Mouse (Mus musculus) forebrain, embryonic 10.5 days (tissue): ENCODE measurements at regions not wholly inside any gene's neighbourhood (a gene's known extent, or its start where the extent isn't known, plus 50 kb on each side); places are given as distances from the start of the nearest gene placed in this dataset.

Source experiments
- DNase-seq: peaks from one replicate; pipeline ENCODE4 v3.0.0-alpha.2; 2017; ENCODE audit warnings: low spot score; ENCODE audit errors: extremely low spot score
- H3K27ac ChIP-seq: fragments of 300-500 bp; sonication (generic); 2 replicates; pipeline ENCODE4 v1.5.1; 2016; ENCODE audit warnings: mild to moderate bottlenecking
- H3K27me3 ChIP-seq: fragments of 300-500 bp; sonication (generic); 2 replicates; pipeline ENCODE4 v1.6.1; 2016; ENCODE audit warnings: mild to moderate bottlenecking; ENCODE audit not compliant: poor library complexity, severe bottlenecking
- H3K36me3 ChIP-seq: fragments of 300-500 bp; sonication (generic); replicated peaks from 2 replicates; pipeline ENCODE4 v1.6.1; 2016; ENCODE audit warnings: mild to moderate bottlenecking, moderate library complexity
- H3K4me1 ChIP-seq: fragments of 300-500 bp; sonication (generic); 2 replicates; pipeline ENCODE4 v1.6.1; 2016
- H3K4me3 ChIP-seq: fragments of 300-500 bp; sonication (generic); 2 replicates; pipeline ENCODE4 v1.5.1; 2016; ENCODE audit warnings: mild to moderate bottlenecking, moderate library complexity
- H3K9me3 ChIP-seq: fragments of 300-500 bp; sonication (generic); 2 replicates; pipeline ENCODE4 v1.6.1; 2016; ENCODE audit warnings: mild to moderate bottlenecking, moderate library complexity
- WGBS: fragments of 180-500 bp; shearing (Covaris S2); methylation state at CpG from one replicate; pipeline ENCODE4 v1.1.7; 2016; 5-methylcytosine and 5-hydroxymethylcytosine counted together

DNA sequence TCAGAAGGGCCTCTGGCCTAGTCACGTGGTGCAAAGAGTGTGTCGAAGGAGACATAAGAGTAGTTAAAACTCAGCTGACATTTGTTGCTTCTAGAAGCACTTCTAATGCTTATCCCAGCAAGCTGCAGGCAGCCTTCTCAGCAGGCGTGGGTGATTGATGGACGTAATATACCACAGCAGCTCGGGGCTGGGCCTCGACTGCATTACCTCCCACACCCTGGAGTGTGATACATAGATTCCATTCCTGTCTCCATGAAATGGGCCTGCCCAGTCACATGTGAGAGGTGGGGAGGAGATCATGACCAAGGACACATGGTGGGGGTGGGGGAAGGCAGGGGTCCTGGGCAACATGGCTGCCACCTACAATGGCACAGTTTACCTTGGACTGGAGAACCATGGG is 121.3 kb downstream of the Fam43a start:
- Histone ChIP-seq H3K9me3 (no peaks in the 10 kb centered on the region), H3K27ac (no peak overlapping the region), H3K4me3 (no peak overlapping the region), H3K4me1 (peaks cover 6% of the 10 kb centered on the region; the same call in 1 of the 2 replicates), H3K36me3 (no peaks in the 10 kb centered on the region), H3K27me3 (no peaks in the 10 kb centered on the region)
- WGBS, result 81% methylated on average over 6 of the region's 6 CpGs
- no peak for DNase-seq

DNA sequence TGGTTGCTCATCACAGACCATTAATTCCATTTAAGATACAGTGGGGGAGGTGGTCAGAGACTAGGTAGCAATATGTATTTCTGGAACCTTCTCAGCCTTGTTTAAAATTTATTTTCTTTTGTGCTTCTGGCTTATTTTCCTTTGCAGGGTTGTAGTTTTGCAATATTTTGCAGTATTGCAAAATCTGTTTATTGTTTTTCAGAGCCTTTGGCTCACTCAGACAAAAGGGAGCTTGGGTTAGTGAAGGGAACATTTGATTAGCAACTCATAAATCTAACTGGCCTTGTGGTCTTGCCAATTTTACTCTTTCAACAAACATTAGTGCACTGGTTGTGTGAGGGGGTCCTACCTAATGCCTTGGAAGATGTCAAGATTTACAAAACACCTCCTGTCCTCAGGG is 121.7 kb downstream of the Fam43a start:
- peaks cover 6% of the 10 kb centered on the region; the same call in 1 of the 2 replicates for H3K4me1 ChIP-seq
- no peaks in the 10 kb centered on the region for H3K36me3 ChIP-seq
- no peak overlapping the region for H3K4me3 ChIP-seq
- no peaks in the 10 kb centered on the region for H3K27me3 ChIP-seq
- no peak for DNase-seq
- H3K9me3 ChIP-seq, result no peaks in the 10 kb centered on the region
- H3K27ac ChIP-seq, result no peak overlapping the region

DNA sequence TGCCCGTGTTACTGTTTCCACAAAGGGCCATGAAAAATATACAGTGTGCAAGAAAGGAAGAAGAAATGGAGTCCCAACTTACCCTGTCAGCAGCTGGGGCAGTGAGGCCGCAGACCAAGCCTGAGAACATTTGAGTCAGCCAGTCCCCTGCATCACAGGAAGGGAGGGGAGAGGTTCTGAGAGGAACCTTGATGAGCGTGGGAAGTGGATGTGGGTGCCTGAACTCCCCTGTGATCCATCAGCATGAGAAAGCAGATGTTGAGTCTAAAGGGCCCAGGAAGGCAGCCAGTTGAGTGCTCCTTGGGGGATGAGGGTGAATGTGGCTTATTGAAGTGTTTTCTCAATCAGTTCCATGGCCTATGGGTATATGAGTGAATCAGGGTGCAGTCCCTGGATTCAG is 122.8 kb downstream of the Fam43a start:
- no peaks in the 10 kb centered on the region for H3K27me3 ChIP-seq
- H3K36me3 ChIP-seq, result no peaks in the 10 kb centered on the region
- H3K4me1 ChIP-seq, result peaks cover 6% of the 10 kb centered on the region; the same call in 1 of the 2 replicates
- no peak overlapping the region for H3K4me3 ChIP-seq
- WGBS, result 76% methylated on average over 3 of the region's 3 CpGs
- no peaks in the 10 kb centered on the region for H3K9me3 ChIP-seq
- DNase-seq, result no peak
- H3K27ac ChIP-seq, result no peak overlapping the region

DNA sequence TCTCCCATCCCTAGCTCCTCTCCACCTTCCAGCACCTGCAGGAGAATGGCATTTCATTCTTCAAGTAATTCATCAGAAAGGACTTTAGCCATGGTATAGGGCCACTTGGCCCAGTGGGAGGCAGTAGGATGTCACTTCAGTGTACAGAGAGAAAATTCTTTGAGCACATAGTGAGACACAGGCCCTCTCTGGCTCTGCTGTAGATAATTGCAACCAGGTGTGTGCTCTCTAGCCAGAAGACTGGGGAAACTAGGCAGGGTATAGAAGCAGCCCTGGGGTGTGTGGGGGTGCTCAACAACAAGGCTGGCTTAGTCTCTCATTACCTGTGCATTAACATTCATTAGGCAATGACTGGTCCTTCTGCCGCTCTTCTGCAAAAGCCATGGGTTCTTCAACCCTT is 125.1 kb downstream of the Fam43a start:
- no peaks in the 10 kb centered on the region for H3K9me3 ChIP-seq
- 65% methylated on average over 1 of the region's 1 CpGs for WGBS
- no peaks in the 10 kb centered on the region for H3K36me3 ChIP-seq
- no peak for DNase-seq
- no peak overlapping the region for H3K27ac ChIP-seq
- H3K4me3 ChIP-seq, result no peak overlapping the region
- H3K27me3 ChIP-seq, result no peaks in the 10 kb centered on the region
- H3K4me1 ChIP-seq, result peaks cover 6% of the 10 kb centered on the region; the same call in 1 of the 2 replicates

DNA sequence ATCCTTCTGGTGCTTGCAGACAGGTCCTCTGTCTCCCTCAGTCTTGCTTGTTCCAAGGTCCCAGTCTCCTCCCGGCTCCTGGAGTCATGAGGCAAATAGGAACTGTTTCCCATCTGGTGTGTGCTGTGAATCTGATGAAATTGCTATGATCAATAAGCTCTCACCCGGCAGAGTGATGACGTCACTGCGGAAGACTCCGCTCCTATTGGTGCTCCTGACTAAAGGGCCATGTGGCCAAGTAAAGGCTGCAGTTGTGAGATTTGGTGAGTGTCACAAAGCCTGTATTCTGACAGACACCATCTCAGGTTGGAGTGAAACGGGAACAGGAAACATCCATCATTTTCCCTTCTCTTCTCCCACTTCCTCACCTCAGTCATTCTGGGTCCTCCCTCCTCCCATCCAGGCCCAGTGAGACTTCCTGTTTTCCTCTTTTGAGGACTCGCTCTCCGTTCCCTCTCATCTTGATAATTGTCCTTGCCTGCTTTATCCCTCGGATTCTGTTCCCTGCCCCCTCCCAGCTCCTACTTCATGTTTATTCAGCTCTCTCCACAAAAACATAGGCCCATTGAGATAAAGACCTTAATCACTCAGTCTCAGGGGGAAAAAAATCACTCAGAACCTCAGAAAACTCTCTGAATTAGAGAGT is 133.4 kb downstream of the Fam43a start:
- DNase-seq, result no peak
- peak overlapping the region; percentile 54 for H3K27ac ChIP-seq
- peaks cover 38% of the 10 kb centered on the region for H3K4me1 ChIP-seq

DNA sequence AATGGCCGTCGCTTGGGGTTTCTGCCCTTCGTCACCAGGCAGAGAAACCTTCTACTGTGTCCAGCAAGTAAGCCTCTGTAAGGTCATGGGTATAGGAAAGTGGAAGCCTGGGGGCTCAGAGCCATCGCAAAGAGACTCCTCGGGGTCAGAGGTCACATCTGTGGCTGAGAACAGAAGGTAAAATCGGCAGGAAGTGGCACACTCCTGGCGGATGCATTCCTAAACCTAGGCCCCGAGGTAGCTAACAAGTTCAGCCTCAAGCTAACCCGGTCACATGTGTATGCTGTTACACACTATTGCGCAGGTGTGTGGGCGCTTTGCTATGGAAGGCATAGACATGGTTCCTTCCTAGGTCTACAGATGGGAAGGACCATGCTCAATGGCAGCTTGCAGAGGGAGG is 134.0 kb downstream of the Fam43a start:
- Histone ChIP-seq H3K27me3 (no peaks in the 10 kb centered on the region), H3K27ac (peak overlapping the region; percentile 54), H3K4me1 (peaks cover 38% of the 10 kb centered on the region), H3K9me3 (no peaks in the 10 kb centered on the region), H3K4me3 (no peak overlapping the region), H3K36me3 (no peaks in the 10 kb centered on the region)
- DNase-seq, result peak; percentile 32
- WGBS, result 60% methylated on average over 11 of the region's 11 CpGs

More for the DNA sequence above, 133.4 kb downstream of the Fam43a start:
- no peaks in the 10 kb centered on the region for H3K9me3 ChIP-seq
- WGBS, result 66% methylated on average over 9 of the region's 9 CpGs
- no peaks in the 10 kb centered on the region for H3K36me3 ChIP-seq
- no peak overlapping the region for H3K4me3 ChIP-seq
- no peaks in the 10 kb centered on the region for H3K27me3 ChIP-seq

DNA sequence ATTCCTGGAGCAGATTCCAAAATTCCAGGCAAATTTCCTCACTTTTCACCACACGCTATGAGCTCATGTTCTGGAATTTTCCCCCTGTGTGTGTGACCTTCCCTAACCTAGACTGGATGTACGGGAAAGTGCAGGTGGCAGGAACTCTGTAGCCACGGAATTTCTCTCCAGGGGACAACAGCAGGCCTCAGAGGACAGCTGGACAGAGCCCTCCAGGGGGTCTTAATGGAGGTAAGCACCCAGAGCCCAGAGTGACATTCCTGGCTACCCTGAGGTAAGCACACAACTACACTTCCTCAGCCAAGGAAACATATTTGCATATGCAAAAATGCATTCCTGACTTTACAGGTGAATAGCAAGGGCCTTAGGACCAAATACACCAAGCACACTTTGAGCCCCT is 135.8 kb downstream of the Fam43a start:
- Histone ChIP-seq H3K36me3 (no peaks in the 10 kb centered on the region), H3K4me3 (no peak overlapping the region), H3K27me3 (no peaks in the 10 kb centered on the region), H3K4me1 (peaks cover 53% of the 10 kb centered on the region), H3K9me3 (no peaks in the 10 kb centered on the region), H3K27ac (0 out of 2 replicates have a peak overlapping the region, but pooled peaks have one; percentile 8)
- 43% methylated on average over 3 of the region's 3 CpGs for WGBS
- no peak for DNase-seq

DNA sequence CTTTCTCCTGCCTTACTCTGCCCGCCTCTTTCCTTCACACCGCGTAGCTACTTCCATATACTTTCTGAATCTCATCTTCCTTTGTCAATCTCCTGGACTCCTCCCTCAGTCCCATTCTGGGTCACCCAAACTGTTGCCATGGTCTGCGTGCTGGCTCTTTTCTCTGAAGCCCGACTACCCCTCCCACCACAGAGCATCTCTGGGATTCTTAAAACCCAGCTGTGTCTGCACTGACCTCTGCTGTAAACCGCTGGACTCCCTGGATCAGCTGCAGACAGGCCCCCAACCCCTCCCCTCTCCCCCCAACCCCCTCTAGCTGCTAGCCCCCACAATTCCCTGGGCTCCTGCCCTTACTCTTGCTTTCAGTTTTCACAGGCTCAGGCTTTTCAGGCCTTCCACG is 136.4 kb downstream of the Fam43a start:
- Histone ChIP-seq H3K36me3 (no peaks in the 10 kb centered on the region), H3K9me3 (no peaks in the 10 kb centered on the region), H3K4me3 (no peak overlapping the region), H3K27me3 (no peaks in the 10 kb centered on the region), H3K4me1 (peaks cover 57% of the 10 kb centered on the region), H3K27ac (peak overlapping the region; percentile 32; the same call in 1 of the 2 replicates)
- DNase-seq, result no peak
- 34% methylated on average over 7 of the region's 7 CpGs for WGBS

DNA sequence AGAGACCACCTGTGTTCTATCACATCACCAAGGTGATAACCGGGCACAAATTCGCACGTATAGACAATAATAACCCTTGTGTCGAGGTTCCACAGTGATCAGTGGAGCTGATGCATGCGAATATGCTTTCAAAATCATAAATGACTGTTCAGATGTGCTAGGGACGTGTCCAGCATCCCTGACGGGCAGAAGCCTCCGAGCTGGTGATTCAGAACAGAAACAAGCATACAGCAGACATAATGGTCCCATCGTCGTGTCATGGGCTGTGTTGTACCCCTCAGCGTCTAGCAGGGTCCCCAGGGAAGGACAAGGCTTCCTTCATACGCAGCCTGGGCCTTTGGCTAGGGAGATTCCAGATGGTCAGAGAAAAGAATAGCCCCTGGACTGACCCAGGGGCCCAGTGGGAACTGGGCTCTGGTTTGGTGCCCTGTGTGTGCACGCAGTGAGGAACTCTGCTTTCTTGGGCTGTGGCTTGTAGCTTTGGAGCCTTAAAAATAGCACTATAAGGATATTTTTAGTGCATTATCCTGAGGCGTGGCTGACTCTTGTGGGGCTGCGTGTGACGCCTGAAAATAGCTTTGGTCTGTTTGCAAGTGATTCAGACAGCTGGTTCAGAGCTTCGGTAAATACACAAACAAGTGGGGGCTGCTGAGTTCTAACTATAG is 137.3 kb downstream of the Fam43a start:
- Histone ChIP-seq H3K4me1 (peaks cover 57% of the 10 kb centered on the region), H3K36me3 (no peaks in the 10 kb centered on the region), H3K27me3 (no peaks in the 10 kb centered on the region), H3K9me3 (no peaks in the 10 kb centered on the region), H3K27ac (peak overlapping the region; percentile 13; the same call in 1 of the 2 replicates), H3K4me3 (no peak overlapping the region)
- DNase-seq, result no peak
- 77% methylated on average over 17 of the region's 17 CpGs for WGBS

DNA sequence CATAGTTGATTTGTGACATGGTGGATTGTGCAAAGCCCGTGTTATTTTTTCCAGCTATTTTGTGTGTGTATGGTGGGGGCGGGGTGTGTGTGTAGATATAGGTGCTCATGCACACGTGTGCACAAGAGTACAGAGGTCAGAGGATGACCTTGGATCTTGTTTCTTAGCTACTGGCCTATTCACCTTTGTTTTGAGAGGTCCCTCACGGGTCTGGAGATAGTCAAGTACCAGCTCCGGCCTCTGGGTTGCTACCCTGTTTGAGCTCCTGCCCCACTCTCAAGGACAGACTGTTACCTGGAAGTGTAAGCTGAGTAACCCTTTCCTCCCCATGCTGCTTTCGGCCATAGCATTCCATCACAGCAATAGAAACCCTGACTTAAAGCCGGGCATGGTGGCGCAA is 138.0 kb downstream of the Fam43a start:
- WGBS, result 83% methylated on average over 8 of the region's 8 CpGs
- peaks cover 59% of the 10 kb centered on the region for H3K4me1 ChIP-seq
- H3K36me3 ChIP-seq, result no peaks in the 10 kb centered on the region
- H3K9me3 ChIP-seq, result no peaks in the 10 kb centered on the region
- no peaks in the 10 kb centered on the region for H3K27me3 ChIP-seq
- no peak overlapping the region for H3K4me3 ChIP-seq
- no peak overlapping the region for H3K27ac ChIP-seq
- no peak for DNase-seq

DNA sequence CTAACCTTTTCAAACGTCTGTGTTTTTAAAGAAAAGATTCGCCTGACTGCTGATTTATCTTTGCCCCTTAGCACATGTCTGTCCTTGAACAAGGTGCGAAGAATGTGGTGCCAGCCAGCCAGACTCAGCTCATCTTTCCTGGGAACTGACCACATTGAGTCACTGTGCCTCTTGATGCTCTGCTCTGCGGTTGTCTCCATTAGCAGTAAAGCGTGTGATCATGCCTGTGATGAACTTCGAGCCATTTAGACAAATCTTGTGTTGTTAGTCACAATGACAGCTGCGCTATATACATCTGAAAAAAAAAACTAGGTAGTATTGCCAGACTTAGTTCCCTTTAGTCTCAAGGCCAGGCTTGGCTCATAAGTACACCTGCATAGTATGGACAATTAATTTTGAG is 140.1 kb downstream of the Fam43a start:
- Histone ChIP-seq H3K9me3 (no peaks in the 10 kb centered on the region), H3K4me1 (peaks cover 60% of the 10 kb centered on the region), H3K27ac (no peak overlapping the region), H3K36me3 (no peaks in the 10 kb centered on the region), H3K4me3 (no peak overlapping the region), H3K27me3 (no peaks in the 10 kb centered on the region; the same call in 1 of the 2 replicates)
- no peak for DNase-seq
- WGBS, result 88% methylated on average over 7 of the region's 7 CpGs

DNA sequence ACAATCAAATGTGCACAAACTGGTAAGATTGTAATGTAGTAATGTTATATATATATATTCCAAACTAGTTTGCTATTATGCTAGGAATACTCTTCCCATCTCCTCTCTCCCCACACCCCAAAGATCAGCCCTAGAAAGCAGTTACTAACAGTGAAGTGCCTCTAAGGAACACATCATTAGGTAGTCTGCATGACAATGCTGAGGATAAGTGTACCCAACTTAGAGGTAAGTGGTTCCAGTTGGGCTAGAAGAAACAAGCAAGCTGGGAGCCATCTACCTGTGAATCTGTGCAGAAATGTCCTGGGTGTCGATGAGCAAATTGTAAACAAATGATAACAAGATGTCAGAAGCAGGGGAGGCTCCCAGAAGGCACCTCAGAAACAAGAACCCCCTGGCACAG is 141.7 kb downstream of the Fam43a start:
- 85% methylated on average over 1 of the region's 1 CpGs for WGBS
- no peaks in the 10 kb centered on the region; the same call in 1 of the 2 replicates for H3K27me3 ChIP-seq
- H3K9me3 ChIP-seq, result no peaks in the 10 kb centered on the region
- no peak overlapping the region for H3K27ac ChIP-seq
- peaks cover 66% of the 10 kb centered on the region for H3K4me1 ChIP-seq
- H3K36me3 ChIP-seq, result no peaks in the 10 kb centered on the region
- no peak overlapping the region for H3K4me3 ChIP-seq
- DNase-seq, result no peak

DNA sequence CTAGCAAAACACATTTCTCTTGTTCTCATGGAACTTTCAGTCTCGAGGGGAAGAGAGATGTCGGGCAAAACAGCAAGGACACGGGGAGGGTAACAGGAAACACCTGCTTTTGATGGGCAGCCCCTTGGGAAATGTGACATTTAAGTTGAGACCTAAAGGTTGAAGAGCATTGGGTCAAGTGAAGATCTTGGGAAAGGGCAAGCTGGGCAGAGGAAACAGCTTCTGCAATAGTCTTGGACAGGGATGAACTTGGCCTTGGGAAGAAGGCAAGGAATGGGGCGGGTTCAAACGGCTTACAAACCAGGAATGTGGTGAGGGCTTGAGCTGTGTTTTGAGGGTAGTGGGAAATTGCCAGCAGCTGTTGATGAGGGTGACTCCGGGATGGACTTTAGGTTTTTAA is 143.0 kb downstream of the Fam43a start:
- Histone ChIP-seq H3K4me3 (no peak overlapping the region), H3K9me3 (no peaks in the 10 kb centered on the region), H3K4me1 (peaks cover 66% of the 10 kb centered on the region), H3K27me3 (no peaks in the 10 kb centered on the region; the same call in 1 of the 2 replicates), H3K36me3 (no peaks in the 10 kb centered on the region), H3K27ac (no peak overlapping the region)
- no peak for DNase-seq
- 71% methylated on average over 6 of the region's 6 CpGs for WGBS
